Mouse (Mus musculus): ENCODE data around the gene Rbm7. TPM values are rescaled to one million over a fixed set of nuclear protein-coding genes. Genes with fewer than 3 reads are reported as not detected.

Rbm7 gene
- polyA plus RNA-seq, 2 experiments from 2014 or later: 139 to 156 TPM

Other genes starting within 250 kb of the Rbm7 start
- under 1 TPM; 0.09 to 0.57 TPM for gene Nxpe2, start 141.8 kb downstream of the Rbm7 start, polyA plus RNA-seq (2017; shearing (Covaris generic))
- 100 to 1,000 TPM; 138 to 156 TPM for gene Rexo2, start 14.7 kb downstream of the Rbm7 start, polyA plus RNA-seq (2017; shearing (Covaris generic))
- 10 to 100 TPM; 13.9 to 24.9 TPM for gene Gm5617, start 143 bp upstream of the Rbm7 start, polyA plus RNA-seq (2017; shearing (Covaris generic))
- not detected for gene Nnmt, start 109.9 kb upstream of the Rbm7 start, polyA plus RNA-seq (2017; shearing (Covaris generic))